Mouse (Mus musculus) mouse embryonic stem cell (cell line): ENCODE measurements at regions not wholly inside any gene's neighbourhood (a gene's known extent, or its start where the extent isn't known, plus 50 kb on each side); places are given as distances from the start of the nearest gene placed in this dataset.

Source experiments
- in situ Hi-C, 2 experiments: fragments of 300-500 bp; cut with MboI; formaldehyde crosslinking; loops; 1 replicate in 1 of 2; 3 replicates in 1 of 2; pipeline ENCODE4 v1.14.3; 2019 to 2020; ENCODE audit warnings: low sequenced_read_pairs in 2 of 2, low pct_unique_long_range_greater_than_20kb in 1 of 2, mixed read lengths in 1 of 2; ENCODE audit not compliant: unreplicated experiment in 1 of 2

DNA sequence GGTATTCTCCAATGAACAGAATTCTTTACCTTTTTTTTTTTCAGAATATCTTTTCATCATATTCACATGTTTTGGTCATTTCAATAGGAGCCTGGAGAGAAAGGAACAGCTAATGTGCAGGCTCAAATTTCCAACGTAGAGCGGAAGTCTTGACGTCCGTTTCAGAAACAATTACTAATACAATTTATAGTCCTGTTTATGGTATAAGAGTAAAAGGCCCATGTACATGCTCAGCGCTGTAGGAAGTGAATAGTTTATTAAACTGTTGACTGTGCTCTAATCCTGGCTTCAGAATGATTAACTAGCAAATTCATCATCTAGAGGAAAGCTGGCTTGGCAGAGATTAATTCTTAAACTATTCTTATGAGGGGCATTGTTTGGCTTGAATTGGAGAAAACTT lies 142.1 kb downstream of the Pik3r1 start:
- in situ Hi-C loops, result no loop called here

DNA sequence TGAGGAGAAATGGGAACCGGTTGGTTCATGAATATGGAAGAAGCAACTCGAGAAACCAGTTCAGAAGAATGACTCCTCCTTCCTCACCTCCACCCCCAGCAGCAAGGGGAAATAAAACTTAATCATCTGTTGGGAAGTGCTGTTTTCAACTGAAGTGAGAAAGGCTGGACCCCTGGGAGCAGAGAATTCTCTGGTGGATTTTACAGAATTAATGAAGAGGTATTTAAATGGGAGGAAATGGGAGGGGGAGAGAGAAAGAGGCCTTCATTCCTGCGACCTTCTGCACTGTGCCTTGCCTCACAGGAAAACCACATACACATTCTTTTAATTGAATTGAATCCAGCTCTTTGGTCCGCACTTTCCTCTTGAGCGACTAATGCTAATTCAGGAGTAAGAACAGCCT lies 143.8 kb downstream of the Pik3r1 start:
- in situ Hi-C loops, result no loop called here

DNA sequence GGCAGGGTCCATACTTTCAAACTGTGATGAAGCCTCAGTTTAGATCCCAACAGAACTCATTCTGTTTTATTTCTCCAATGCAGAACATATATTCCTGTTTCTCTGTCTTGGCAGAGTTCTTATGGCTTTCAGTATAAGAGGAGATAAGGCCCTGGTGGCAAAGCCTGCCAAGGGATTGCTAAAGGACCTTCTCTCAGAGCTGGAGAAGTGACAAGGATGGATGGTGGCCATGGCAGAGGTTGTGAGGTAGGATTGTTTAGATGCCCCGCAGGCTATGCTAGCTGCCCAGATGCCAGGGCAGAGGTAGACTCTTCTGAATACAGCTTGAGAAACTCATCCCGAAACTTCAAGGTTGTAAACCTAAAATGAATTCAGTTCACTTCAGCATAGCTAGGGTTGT lies 145.4 kb downstream of the Pik3r1 start:
- in situ Hi-C loops, result no loop called here

DNA sequence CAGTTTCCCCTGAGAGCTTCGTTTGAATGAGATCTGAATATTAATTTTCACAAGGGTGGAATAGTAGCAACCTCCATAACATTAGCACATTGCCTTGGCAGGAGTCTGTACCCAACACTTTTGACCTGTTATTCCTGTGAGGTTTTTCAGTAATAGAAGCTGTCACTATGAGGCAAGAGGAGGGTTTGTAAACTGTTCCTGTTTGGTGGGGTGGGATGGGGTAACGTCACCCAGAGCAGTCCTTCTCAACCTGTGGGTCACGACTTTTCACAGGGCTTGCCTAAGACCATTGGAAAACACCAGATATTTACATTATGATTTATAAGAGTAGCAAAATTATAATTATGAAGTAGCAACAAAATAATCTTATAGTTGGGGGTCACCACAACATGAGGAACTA lies 147.4 kb downstream of the Pik3r1 start:
- in situ Hi-C loops, result no loop called here

DNA sequence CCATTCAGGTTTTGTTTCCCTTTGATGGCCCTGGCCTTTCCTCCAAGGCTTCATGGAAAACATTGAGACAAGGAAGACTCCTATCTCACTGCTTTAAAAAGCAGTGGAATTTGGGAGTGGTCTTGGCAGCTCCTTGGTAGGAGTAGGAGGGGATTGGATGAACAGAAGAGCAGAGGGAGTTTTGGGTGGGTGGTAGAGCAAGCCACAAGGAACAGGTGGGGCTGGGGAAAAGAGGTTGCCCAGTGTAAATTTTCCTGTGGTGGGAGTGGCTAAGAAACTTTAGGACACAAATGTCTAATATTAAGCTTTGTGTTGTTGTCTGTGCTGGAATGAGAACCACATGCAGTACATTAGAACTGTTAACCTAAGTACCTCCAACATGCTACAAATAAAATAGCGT lies 148.9 kb downstream of the Pik3r1 start:
- in situ Hi-C loops, result no loop called here

DNA sequence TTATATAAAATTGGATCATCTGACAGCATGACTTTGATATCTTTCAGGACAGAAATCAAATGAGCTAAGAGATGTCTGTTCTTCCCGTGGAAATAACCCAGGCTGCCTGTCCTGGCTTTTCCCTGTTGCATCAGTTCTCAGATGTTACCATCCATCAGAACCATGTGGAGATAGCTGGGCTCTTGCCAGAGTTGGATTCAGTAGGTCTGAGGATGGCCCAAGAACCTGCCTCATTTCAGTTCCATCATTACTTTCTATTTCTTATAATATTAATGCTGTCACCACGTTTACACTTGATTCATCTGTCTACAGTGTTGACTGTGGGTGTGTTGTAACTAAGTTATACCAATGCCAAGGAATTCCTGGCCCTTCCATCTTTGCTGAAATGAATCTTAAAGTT lies 155.2 kb downstream of the Pik3r1 start:
- in situ Hi-C loops, result no loop called here

DNA sequence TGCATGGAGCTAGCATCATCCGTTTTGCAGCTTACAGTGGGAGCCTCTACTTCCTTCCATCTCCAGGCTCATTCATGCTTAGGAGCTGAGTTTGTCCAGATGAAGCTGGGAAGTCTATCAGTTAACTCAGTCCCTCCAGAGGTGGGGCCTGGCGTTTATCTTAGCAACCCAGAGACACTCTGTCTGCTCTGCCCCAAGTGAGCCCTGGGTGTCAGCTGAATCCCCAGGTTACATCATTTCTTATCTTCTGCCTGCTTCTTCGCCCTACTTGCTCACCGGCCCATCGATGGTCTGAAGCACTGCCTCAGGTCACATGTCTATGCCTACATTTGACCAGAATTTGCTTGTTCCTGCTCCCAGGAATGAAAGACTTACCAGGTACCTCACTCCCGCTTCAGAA lies 156.3 kb downstream of the Pik3r1 start:
- in situ Hi-C loops, result no loop called here

DNA sequence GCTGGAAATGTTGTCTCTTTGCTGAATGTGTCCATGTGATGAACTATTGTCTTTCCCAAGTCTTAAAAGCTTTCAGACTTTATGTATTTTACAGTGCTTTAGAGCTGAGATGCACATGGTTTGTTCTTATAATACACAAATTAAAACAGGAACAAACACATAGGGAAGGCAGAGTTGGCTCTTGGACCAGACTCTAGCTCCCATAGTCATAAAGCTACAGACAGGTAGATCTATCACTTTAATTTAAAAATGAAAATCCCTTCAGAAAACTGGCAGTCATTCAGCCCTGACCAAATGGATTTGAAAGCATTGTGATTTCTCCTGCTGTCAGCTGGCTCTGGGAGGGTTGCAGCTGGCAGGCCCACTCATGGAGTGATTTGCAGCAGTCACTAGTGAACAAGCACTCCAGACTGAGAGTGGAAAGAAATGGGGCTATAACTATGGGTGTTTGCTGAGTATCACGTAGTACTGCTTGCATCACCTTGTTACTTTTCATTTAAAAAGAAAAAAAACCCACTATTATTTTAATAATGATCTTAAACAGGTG lies 161.8 kb downstream of the Pik3r1 start:
- in situ Hi-C loops, result no loop called here

DNA sequence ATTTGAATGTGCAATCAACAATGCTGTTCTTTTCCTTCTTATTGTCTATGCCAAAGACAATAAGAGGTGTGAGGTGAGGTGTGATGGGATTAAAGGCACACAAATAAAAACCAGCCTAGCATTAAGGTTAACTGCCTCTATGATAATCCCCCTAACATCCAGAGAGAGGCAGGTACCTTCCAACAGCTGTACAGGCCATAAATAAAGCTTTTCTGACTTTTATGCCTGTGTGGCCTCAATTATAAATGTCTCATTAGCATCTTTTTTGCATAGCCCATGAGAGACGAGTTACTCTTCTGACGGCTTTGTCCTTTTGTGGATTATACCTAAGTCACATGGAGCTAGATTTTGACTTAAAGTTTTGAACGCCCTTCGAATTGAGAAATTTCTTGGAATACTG lies 162.3 kb downstream of the Pik3r1 start:
- in situ Hi-C loops, result no loop called here

DNA sequence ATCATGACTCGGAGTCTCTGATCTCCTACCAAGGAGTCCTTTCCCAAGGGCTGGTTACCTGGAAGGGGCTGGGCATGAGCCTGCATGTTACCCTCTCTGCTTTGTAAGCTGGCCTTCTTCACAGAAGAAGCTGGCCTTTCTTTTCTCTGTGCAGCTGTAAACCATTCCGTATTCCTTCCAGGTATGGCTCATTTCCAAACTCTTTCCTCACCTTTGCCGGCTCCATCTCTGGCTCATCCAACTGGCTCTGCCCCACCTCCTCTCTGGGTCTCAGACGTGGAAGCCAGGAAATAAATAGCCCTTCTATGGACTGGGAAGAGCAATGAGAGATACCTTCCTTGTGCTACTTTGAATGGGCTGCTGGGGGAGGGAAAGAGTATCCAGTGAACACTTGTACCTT lies 163.0 kb downstream of the Pik3r1 start:
- in situ Hi-C loops, result no loop called here

DNA sequence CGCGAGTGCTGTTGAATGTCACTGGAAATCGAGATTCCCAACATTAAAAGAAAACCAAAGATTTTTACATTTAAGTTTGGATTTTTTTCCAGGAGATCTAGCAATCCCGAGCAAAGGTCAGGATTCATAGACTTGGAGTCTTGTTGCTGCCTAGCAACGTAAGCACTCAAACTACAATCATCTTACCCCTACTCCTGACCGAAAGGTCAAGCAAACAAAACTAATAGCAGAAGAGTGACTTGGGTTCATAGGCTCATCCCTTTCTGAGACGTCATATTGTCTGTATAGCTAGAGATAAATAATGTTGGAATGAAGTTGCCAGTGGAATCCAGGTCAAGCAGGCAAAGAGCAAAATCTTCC lies 169.9 kb downstream of the Pik3r1 start:
- in situ Hi-C loops, result no loop called here

DNA sequence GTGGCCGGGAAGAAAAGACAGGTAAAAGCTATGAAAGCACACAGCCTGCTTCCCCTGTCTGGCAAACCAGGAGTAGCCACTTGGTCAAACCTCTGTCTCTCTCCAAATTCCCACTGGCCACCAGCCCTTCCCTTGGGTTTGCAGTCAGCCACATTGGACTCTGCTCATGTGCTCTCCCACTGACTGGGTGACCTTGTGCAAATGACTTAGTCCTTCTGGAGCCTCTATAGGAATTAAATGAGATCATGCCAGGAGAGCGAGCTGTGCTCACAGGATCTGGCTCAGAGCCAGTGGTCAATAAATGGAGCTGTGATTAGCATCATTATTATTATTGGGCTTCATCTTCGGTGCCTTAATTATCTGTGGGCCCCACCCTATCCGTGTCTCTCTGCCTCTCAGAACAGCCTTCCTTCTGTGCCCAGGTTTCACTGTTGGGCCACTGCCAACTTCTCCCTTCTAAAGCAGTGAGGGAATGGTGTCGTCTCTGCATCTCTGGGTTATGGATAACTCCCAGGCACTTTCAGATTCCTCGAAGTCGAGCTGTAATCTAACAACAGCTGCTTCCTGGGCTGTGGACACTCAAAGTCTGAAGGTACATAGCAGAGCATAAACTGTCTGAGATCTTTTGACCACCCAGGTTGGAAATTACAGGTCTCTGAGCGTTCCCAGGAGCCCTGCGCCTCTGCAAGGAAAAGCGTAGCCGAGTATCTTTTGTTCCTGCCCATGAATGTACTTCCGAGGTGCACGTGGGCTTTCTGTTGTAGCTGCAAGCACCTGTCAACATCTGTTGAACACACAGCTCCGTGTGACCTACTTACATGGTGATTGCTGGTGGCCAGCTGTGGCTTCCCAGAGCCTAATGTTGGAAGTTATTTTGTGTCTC lies 170.5 kb downstream of the Pik3r1 start:
- in situ Hi-C loops, result no loop called here

DNA sequence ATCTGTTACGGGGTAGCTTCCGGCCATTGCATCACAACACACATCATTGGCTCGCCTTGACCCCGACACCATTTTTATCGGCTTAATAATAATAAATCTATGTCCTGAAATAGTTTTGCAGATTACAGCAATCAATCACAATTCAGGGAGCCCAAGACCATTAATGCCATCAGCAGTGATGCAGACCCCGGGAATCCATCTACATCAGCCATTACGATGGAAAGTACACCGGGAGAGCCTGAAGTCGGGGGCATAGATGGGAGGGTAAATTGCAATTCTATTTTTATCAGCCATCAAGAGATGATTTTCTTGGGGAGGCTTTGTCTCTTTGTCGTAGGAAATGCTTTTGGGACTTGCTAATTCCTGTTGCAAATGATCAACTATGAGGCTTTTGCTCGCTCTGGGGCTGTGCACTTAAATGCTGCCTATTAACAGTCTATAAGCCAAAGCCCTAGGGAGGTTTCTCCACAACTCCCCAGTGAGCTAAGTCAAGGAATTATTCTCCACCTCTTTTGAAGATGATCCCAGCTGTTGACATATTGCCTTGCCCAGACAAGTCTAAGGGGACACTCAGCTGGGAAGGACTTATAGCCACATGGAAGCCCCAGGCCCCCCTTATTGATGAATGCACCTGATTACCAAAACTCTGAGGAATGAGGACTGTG lies 173.4 kb downstream of the Pik3r1 start:
- in situ Hi-C loops, result no loop called here

DNA sequence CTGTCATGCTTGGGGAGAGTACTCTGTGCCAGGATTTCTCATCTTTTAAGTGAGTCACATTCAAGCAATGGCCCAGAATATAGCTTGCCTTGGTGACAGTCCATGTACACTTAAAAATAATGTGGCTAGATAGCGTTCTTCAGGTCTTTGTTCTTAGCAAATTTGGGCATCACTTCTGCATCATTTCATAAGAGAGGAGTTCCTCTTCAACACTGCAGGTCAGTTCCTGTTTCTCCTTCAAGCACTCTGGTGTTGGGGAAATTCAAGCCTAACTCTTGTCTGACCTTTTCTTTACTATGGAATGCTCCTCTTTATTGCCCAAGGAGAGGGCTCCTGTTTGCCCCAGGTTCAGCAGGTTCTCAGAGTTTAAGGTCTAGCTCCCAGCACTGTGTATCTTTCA lies 175.7 kb downstream of the Pik3r1 start:
- in situ Hi-C loops, result no loop called here

DNA sequence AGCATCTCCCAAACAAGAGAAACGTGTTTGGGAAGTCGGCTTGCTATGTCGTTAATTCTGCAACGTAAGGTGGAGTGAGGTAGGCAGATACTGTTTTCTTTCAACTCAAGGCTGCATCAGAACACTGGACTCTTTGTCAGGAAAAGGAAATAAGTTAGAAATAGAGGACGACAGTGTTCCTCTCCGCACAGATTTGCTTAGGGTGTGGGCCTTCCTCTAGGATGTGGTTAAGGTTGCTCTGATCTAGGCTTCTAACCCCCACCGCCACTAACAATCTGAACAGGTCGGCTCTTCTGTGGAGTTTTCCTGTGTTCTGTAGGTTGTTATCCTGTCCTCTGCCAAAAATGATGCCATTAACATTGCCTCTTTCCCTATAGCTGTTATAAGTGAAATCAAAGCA lies 179.1 kb downstream of the Pik3r1 start:
- in situ Hi-C loops, result no loop called here

DNA sequence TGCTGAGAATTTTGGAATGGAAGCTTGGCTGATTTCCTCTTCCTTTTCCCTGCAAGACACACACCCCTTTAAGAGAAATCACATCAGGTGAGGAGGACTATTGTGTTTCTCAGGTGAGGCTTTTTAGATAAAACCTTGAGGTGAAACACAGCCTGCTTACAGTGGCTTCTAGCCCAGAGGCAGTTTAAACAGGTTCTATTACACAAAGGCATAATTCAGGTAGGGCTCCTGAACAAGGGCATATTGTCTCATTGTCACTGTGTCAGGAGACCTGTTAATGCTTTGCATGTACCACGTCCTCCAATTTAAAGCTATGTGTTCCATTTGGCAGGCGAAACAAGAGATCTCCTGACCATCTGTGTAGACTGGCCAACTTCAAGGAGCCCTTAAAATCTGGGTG lies 181.2 kb downstream of the Pik3r1 start:
- in situ Hi-C loops, result no loop called here

DNA sequence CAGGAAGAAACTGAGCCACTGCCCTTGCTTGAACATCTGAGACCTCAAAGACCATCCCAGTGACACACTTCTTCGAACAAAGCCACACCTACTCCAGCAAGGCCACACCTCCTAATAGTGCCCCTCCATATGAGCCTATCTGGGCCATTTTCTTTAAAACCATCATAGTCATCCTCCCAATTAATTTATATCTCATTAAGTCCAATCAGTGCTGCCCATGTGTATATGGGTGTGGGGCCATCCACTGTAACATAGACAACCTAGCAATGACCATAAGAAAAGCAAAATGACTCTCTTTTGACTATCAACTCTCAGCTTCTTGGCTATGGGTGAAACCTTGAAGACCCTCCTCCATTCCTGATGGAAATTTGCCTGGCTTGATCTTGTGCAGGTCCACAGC lies 191.5 kb downstream of the Pik3r1 start:
- in situ Hi-C loops, result no loop called here

DNA sequence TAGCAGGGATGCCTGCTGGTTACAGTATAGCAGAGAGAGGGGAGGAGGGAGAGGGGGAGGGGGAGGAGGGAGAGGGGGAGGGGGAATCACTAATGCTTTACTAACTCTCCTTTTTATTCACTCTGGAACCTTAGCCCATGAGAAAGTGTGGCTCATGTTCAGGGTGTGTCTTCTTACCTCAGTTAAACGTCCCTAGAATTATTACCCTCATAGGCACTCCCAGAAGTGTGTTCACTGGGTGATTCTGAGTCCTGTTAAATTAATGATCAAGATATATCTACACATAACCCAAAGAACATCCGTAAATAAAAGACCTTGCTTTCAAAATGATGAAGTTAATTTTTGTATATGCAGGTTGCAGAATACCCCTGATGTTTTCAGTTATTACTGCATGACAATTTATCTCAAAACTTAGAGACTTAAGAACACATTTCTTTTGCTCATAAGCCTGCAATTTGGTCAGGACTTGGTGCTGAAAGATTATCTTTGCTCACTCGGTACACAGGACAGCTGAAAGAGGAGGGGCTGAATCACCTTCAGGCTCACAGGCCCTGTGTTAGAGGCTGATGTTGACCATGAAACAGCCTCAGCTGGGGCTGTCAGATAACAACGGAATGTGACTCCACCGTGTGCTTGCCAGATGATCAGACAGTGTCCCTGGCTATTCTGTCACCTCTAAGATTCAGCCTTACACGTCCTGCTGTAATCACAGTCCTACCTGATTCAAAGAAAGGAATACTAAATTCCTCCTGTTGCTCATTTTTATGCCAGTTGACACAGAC lies 195.0 kb downstream of the Pik3r1 start:
- in situ Hi-C loops, result no loop called here

DNA sequence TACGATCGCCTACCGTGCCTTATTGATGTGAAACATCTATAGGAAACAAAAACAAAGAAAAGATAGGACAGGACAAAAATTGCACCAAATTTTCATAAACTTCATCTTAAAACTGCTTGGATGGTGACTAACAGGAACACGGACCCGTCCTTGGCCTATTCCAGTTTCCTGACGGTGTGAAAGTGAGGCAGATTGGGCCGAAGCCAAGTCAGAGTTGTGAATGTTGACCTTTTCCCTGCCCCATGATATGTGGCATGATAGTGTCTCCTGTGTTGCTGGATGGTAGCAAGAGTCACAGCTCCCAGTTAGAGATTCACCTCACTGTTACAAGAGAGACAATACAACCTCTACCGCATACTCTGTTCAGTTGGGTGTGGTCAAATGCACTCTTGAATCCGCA lies 195.8 kb downstream of the Pik3r1 start:
- in situ Hi-C loops, result no loop called here
